Mouse (Mus musculus): ENCODE measurements around the gene Sh3rf1.

DNA sequence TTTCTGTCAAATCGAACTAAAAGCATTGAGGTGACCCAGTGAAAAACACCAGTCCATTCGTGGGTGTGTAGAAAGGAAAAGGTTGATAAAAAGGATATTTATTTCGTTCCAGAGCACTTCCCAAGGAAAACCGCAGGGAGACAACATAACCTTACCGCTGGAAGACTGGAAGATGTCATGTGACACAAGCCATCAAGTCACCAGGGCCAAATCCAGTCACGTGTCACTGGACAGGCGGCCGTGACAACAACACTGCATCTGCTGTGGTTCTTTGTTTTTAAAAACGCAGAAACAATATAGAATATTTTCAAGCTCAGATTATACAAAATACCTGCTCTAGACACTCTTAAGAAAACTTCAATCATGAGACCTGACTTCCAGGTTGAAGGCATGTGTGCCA, 15.0 kb upstream of the Sh3rf1 start:
- no peak for TF ChIP-seq CTCF (IDR thresholded peaks at IDR 0.05; ENCODE audit: borderline replicate concordance, insufficient read depth, low read depth, low read length)
- no peak for TF ChIP-seq POLR2A (IDR thresholded peaks at IDR 0.05; ENCODE audit: borderline replicate concordance, insufficient read depth, low read length)
